Mouse (Mus musculus): ENCODE measurements around the gene Arhgap9. TPM values are rescaled to one million over a fixed set of nuclear protein-coding genes. Genes with fewer than 3 reads are reported as not detected.

Arhgap9 gene
- 3.2 and 4.2 TPM in 2 replicates for polyA plus RNA-seq (2014; fragmentation: Nextera tagmentation; extraction: Ambion mirVana)

DNA sequence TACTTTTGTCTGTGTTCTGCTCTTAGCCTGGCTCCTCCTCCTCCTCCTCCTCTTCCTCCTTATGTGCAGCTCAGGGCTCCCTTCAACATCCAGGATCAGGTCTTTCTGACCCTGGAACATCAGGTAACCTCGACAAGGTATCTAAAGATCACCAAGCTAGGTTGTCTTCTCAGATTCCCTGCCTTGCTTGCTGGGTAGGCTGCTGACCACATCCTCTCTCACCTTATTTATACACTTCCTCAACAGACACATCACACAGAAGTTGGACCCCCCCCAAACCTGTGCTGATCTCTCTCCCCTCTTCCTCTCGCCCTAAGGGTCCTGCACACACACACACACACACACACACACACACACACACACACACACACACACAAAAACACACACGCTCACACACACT, at the start of gene Arhgap9:
Gene Arhgap9 (plus strand): TSS at position 344 of the 400 bp plus-strand sequence.
- ATAC-seq (ENCODE audit: insufficient read depth) (no peak), DNase-seq (no peak)
- 76% methylated on average over 2 of the region's 3 CpGs for WGBS
- H3K36me3 ChIP-seq (ENCODE audit: insufficient read depth) = no peaks in the 10 kb centered on the region
- peaks cover 26% of the 10 kb centered on the region for H3K27me3 ChIP-seq (ENCODE audit: insufficient read depth, low read length)
- no peak for TF ChIP-seq CTCF (IDR thresholded peaks at IDR 0.05; ENCODE audit: low read depth)
- no peak within 1 kb of the TSS for H3K4me2 ChIP-seq
- H3K4me3 ChIP-seq (ENCODE audit: low read depth, low read length) = no peak within 1 kb of the TSS
- no peak within 1 kb of the TSS for H3K27ac ChIP-seq (ENCODE audit: low read depth)
- no peaks in the 10 kb centered on the region for H3K9me3 ChIP-seq (ENCODE audit: low read depth, low read length)
- H3K9ac ChIP-seq = no peak within 1 kb of the TSS
- H3K4me1 ChIP-seq (ENCODE audit: insufficient read depth) = peaks cover 5% of the 10 kb centered on the region; the same call in 1 of the 2 replicates

DNA sequence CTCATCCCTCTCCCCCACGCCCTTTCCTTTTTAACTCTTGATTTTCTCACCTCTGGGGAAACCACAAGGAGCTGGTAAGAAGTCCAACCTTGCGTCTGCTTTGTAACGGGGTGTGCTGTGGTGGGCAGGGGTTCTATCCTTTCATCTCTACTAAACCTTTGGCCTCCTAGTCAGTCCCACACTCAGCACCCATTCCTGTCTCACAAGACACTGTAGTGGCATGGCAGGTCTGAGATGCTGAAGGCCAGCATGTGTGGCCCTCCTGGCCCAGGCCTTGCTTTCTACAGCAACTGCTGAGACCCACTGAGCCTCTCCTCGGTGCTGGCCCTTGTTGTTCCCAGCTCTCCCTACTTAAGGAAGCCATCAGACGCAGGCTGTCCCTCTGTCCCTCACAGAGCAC, 49.4 kb upstream of the Arhgap9 start:
- Histone ChIP-seq H3K9me3 (ENCODE audit: low read depth, low read length) (no peaks in the 10 kb centered on the region), H3K36me3 (ENCODE audit: insufficient read depth) (peaks cover 72% of the 10 kb centered on the region), H3K4me2 (no peak overlapping the region), H3K4me3 (ENCODE audit: low read depth, low read length) (no peak overlapping the region), H3K9ac (no peak overlapping the region), H3K27ac (ENCODE audit: low read depth) (no peak overlapping the region), H3K4me1 (ENCODE audit: insufficient read depth) (peaks cover 5% of the 10 kb centered on the region; the same call in 1 of the 2 replicates), H3K27me3 (ENCODE audit: insufficient read depth, low read length) (no peaks in the 10 kb centered on the region)
- DNase-seq (no peak), ATAC-seq (ENCODE audit: insufficient read depth) (no peak)
- WGBS = 90% methylated on average over 5 of the region's 5 CpGs
- no peak for TF ChIP-seq CTCF (IDR thresholded peaks at IDR 0.05; ENCODE audit: low read depth)

GRCm38 (mm10) chr10:127274261-127275022, 47.3 kb upstream of the Arhgap9 start:
- Histone ChIP-seq H3K4me3 (ENCODE audit: low read depth, low read length) (no peak overlapping the region), H3K9ac (no peak overlapping the region), H3K9me3 (ENCODE audit: low read depth, low read length) (no peaks in the 10 kb centered on the region), H3K4me2 (no peak overlapping the region), H3K27me3 (ENCODE audit: insufficient read depth, low read length) (no peaks in the 10 kb centered on the region), H3K36me3 (ENCODE audit: insufficient read depth) (peaks cover 77% of the 10 kb centered on the region), H3K4me1 (ENCODE audit: insufficient read depth) (no peaks in the 10 kb centered on the region), H3K27ac (ENCODE audit: low read depth) (no peak overlapping the region)
- DNase-seq (no peak), ATAC-seq (ENCODE audit: insufficient read depth) (no peak)
- 76% methylated on average over 11 of the region's 11 CpGs for WGBS
- TF ChIP-seq CTCF (IDR thresholded peaks at IDR 0.05; ENCODE audit: low read depth) = no peak

GRCm38 (mm10) chr10:127279730-127280129, 42.0 kb upstream of the Arhgap9 start:
- Histone ChIP-seq H3K4me1 (ENCODE audit: insufficient read depth) (no peaks in the 10 kb centered on the region), H3K4me3 (ENCODE audit: low read depth, low read length) (no peak overlapping the region), H3K9me3 (ENCODE audit: low read depth, low read length) (no peaks in the 10 kb centered on the region), H3K27me3 (ENCODE audit: insufficient read depth, low read length) (no peaks in the 10 kb centered on the region), H3K4me2 (no peak overlapping the region), H3K27ac (ENCODE audit: low read depth) (no peak overlapping the region), H3K9ac (no peak overlapping the region), H3K36me3 (ENCODE audit: insufficient read depth) (peaks cover 100% of the 10 kb centered on the region)
- TF ChIP-seq CTCF (IDR thresholded peaks at IDR 0.05; ENCODE audit: low read depth) = no peak; the same call in 1 of the 2 replicates
- no peak for ATAC-seq (ENCODE audit: insufficient read depth)
- no peak for DNase-seq
- WGBS = 94% methylated on average over 2 of the region's 2 CpGs

DNA sequence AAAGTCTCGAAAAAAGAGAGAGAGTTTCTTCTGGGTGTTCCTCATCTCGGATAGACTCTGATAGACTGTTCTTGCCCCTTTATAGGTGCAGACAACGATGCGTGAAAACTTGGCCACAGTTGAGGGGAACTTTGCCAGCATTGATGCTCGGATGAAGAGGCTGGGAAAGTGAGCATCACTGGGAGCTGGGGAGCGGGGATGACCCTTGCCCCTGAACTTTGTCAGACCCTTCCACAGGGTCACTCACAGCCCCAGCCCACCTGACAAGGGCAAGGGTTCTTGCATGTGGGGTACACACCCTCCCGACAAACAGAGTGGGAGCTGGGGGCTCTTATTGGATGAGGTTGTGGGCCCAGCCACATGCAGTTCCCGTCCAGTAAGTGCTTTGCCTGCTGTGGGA, 40.4 kb upstream of the Arhgap9 start:
- Histone ChIP-seq H3K4me2 (no peak overlapping the region), H3K9me3 (ENCODE audit: low read depth, low read length) (no peaks in the 10 kb centered on the region), H3K27ac (ENCODE audit: low read depth) (no peak overlapping the region), H3K9ac (no peak overlapping the region), H3K4me3 (ENCODE audit: low read depth, low read length) (no peak overlapping the region), H3K27me3 (ENCODE audit: insufficient read depth, low read length) (no peaks in the 10 kb centered on the region; the same call in 1 of the 2 replicates), H3K4me1 (ENCODE audit: insufficient read depth) (no peaks in the 10 kb centered on the region), H3K36me3 (ENCODE audit: insufficient read depth) (peaks cover 100% of the 10 kb centered on the region)
- no peak for TF ChIP-seq CTCF (IDR thresholded peaks at IDR 0.05; ENCODE audit: low read depth)
- no peak for ATAC-seq (ENCODE audit: insufficient read depth)
- no peak for DNase-seq
- 84% methylated on average over 8 of the region's 8 CpGs for WGBS

DNA sequence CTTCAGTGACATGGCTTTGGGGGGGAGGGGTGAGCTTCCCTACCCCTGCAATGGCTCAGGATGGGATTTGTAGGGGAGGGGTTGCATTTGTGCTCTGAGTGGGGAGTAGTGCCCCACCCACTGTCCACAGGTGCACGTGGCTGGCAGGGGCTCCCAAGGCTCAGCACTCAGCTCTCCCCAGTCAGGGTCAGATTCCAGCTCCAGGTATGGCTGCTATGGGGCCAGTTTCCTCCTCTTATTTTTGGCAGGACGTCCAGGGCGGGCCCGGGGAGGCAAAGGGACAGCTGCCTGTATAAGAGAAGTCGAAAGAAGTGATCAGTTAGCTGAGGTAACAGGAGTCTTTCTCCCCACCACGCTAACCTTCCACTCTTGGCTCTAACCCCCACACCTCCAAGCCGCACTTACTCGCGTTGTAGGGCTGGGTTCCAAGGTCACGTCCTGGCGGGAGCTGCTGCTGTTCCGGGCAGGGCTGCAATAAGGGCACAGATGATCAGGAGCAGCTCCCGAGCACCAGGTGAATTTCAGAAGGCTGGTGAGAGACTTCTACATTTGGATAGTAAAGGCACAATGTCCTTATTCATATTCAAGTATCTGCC, 39.0 kb upstream of the Arhgap9 start:
- no peak for TF ChIP-seq CTCF (IDR thresholded peaks at IDR 0.05; ENCODE audit: low read depth)
- no peak overlapping the region for H3K4me2 ChIP-seq

DNA sequence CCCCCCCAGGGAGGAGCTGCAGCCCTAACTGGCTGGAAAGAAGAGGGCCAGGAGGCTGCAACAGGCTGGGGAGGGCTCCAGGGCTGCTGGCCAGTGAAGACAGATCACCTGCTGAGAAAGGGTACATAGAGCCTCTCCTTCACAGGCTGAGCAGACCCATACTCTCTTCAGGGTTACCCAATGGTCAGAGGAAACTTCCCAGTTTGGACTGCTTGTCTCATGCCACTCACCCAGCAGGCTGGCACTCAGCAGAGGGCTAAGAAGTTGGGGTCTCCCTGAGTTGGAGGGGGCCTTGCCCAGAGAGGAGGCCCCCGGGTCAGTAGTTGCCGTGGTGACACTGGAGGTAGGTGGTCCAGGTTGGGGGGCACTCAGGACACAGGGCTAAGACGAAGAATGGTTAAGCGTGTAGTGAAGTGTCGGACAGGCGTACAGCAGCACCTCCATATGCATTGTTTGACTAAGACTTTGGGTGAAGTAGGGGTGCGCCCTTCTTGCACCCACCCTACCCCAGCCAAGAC, 37.6 kb upstream of the Arhgap9 start:
- DNase-seq (no peak), ATAC-seq (ENCODE audit: insufficient read depth) (no peak)
- no peak overlapping the region for H3K9ac ChIP-seq
- no peak overlapping the region for H3K4me3 ChIP-seq (ENCODE audit: low read depth, low read length)
- H3K36me3 ChIP-seq (ENCODE audit: insufficient read depth) = peaks cover 84% of the 10 kb centered on the region
- WGBS = 85% methylated on average over 7 of the region's 7 CpGs
- H3K9me3 ChIP-seq (ENCODE audit: low read depth, low read length) = no peaks in the 10 kb centered on the region
- no peak overlapping the region for H3K4me2 ChIP-seq
- no peak for TF ChIP-seq CTCF (IDR thresholded peaks at IDR 0.05; ENCODE audit: low read depth)
- H3K27ac ChIP-seq (ENCODE audit: low read depth) = no peak overlapping the region
- H3K27me3 ChIP-seq (ENCODE audit: insufficient read depth, low read length) = no peaks in the 10 kb centered on the region; the same call in 1 of the 2 replicates
- peaks cover 14% of the 10 kb centered on the region; the same call in 1 of the 2 replicates for H3K4me1 ChIP-seq (ENCODE audit: insufficient read depth)

More for the DNA sequence above, 39.0 kb upstream of the Arhgap9 start:
- H3K9ac ChIP-seq = no peak overlapping the region
- H3K27me3 ChIP-seq (ENCODE audit: insufficient read depth, low read length) = no peaks in the 10 kb centered on the region; the same call in 1 of the 2 replicates
- no peak for DNase-seq
- no peaks in the 10 kb centered on the region for H3K9me3 ChIP-seq (ENCODE audit: low read depth, low read length)
- peaks cover 98% of the 10 kb centered on the region for H3K36me3 ChIP-seq (ENCODE audit: insufficient read depth)
- ATAC-seq (ENCODE audit: insufficient read depth) = no peak
- WGBS = 79% methylated on average over 13 of the region's 13 CpGs
- H3K4me3 ChIP-seq (ENCODE audit: low read depth, low read length) = no peak overlapping the region
- peaks cover 12% of the 10 kb centered on the region; the same call in 1 of the 2 replicates for H3K4me1 ChIP-seq (ENCODE audit: insufficient read depth)
- no peak overlapping the region for H3K27ac ChIP-seq (ENCODE audit: low read depth)

Data from lung, embryonic 14.5 days (tissue).